Mouse (Mus musculus) CH12.LX (cell line): ENCODE results near the gene Camkmt. TPM values are rescaled to one million over a fixed set of nuclear protein-coding genes. Genes with fewer than 3 reads are reported as not detected.

Experiments
- DNase-seq: peaks from one replicate; pipeline ENCODE4 v3.0.0-alpha.2; 2013; ENCODE audit errors: extremely low read depth
- H3K27ac ChIP-seq: 2 replicates; pipeline ENCODE4 v1.5.1; 2012; ENCODE audit warnings: low read depth, mild to moderate bottlenecking, control low read depth, moderate library complexity; ENCODE audit not compliant: insufficient read depth
- H3K27me3 ChIP-seq: replicated peaks from 2 replicates; pipeline ENCODE3; 2012; ENCODE audit warnings: inconsistent platforms
- H3K36me3 ChIP-seq, 2 experiments: replicated peaks in 1 of 2; 2 replicates each; pipeline versions ENCODE3 to v1.6.1; 2012; ENCODE audit warnings: inconsistent platforms in 1 of 2, low read length in 1 of 2, mild to moderate bottlenecking in 1 of 2, mixed read lengths in 1 of 2, moderate library complexity in 1 of 2; ENCODE audit not compliant: control insufficient read depth in 1 of 2, insufficient read depth in 1 of 2
- H3K4me1 ChIP-seq, 2 experiments: 2 replicates each; pipeline ENCODE4 v1.6.1; 2012; ENCODE audit warnings: inconsistent platforms in 1 of 2, moderate library complexity in 1 of 2; ENCODE audit not compliant: insufficient read depth in 2 of 2, control insufficient read depth in 1 of 2
- H3K4me2 ChIP-seq: 2 replicates; pipeline ENCODE4 v1.6.1; 2012; ENCODE audit warnings: low read depth, mild to moderate bottlenecking, control low read depth; ENCODE audit not compliant: poor library complexity, insufficient read depth, severe bottlenecking
- H3K4me3 ChIP-seq, 3 experiments: fragments of 150-350 bp in 1 of 3; sonication (generic) in 1 of 3; replicated peaks in 1 of 3; 2 replicates each; pipeline versions ENCODE3 to v1.5.1; 2011 to 2012; ENCODE audit warnings: low read depth in 2 of 3, low read length in 2 of 3, mild to moderate bottlenecking in 2 of 3, moderate library complexity in 2 of 3, control low read depth in 1 of 3, improper control_type of control experiment in 1 of 3, inconsistent platforms in 1 of 3, mixed read lengths in 1 of 3; ENCODE audit not compliant: poor library complexity in 1 of 3
- H3K79me2 ChIP-seq: replicated peaks from 2 replicates; pipeline ENCODE4 v1.6.1; 2012; ENCODE audit warnings: mild to moderate bottlenecking, moderate library complexity; ENCODE audit not compliant: control insufficient read depth, poor library complexity, insufficient read depth, severe bottlenecking; ENCODE audit errors: extremely low read depth
- H3K9ac ChIP-seq: 2 replicates; pipeline ENCODE4 v1.6.1; 2012; ENCODE audit warnings: low read depth, mild to moderate bottlenecking, control low read depth, moderate library complexity; ENCODE audit not compliant: insufficient read depth
- H3K9me3 ChIP-seq: replicated peaks from 2 replicates; pipeline ENCODE3; 2012; ENCODE audit warnings: low read length, inconsistent platforms, mixed read lengths
- BHLHE40 ChIP-seq: IDR thresholded peaks from 2 replicates; pipeline ENCODE4 v1.6.1; 2011; ENCODE audit warnings: mild to moderate bottlenecking, low read depth, low read length, improper control_type of control experiment
- CHD1 ChIP-seq: IDR thresholded peaks from 2 replicates; pipeline ENCODE4 v1.6.1; 2012; ENCODE audit warnings: low read depth, low read length, improper control_type of control experiment, inconsistent platforms
- CTCF ChIP-seq, 2 experiments: IDR thresholded peaks in 1 of 2; conservative IDR thresholded peaks in 1 of 2; 2 replicates each; pipeline ENCODE4 v1.5.1; 2011 to 2012; ENCODE audit warnings: low read depth in 2 of 2, low read length in 2 of 2, improper control_type of control experiment in 1 of 2, inconsistent platforms in 1 of 2, mild to moderate bottlenecking in 1 of 2, moderate library complexity in 1 of 2
- HCFC1 ChIP-seq: IDR thresholded peaks from 2 replicates; pipeline ENCODE4 v1.6.1; 2012; ENCODE audit warnings: low read depth, mild to moderate bottlenecking, inconsistent platforms, low read length, improper control_type of control experiment
- JUND ChIP-seq: conservative IDR thresholded peaks from 2 replicates; pipeline ENCODE4 v1.6.1; 2011; ENCODE audit warnings: low read depth, low read length, improper control_type of control experiment
- KAT2A ChIP-seq: IDR thresholded peaks from 2 replicates; pipeline ENCODE4 v1.6.1; 2012; ENCODE audit warnings: low read length, improper control_type of control experiment, inconsistent platforms; ENCODE audit not compliant: insufficient replicate concordance
- MAFK ChIP-seq: IDR thresholded peaks from 2 replicates; pipeline ENCODE4 v1.6.1; 2011; ENCODE audit warnings: low read length, improper control_type of control experiment; ENCODE audit not compliant: insufficient replicate concordance
- MAZ ChIP-seq: IDR thresholded peaks from 2 replicates; pipeline ENCODE4 v1.6.1; 2012; ENCODE audit warnings: low read depth, mild to moderate bottlenecking, inconsistent platforms, low read length, improper control_type of control experiment, moderate library complexity
- MXI1 ChIP-seq: IDR thresholded peaks from 2 replicates; pipeline ENCODE4 v1.6.1; 2011; ENCODE audit warnings: mild to moderate bottlenecking, low read depth, low read length, improper control_type of control experiment
- NELFE ChIP-seq: IDR thresholded peaks from 2 replicates; pipeline ENCODE4 v1.6.1; 2011; ENCODE audit warnings: low read depth, low read length, improper control_type of control experiment
- PAX5 ChIP-seq: IDR thresholded peaks from 2 replicates; pipeline ENCODE4 v1.6.1; 2012; ENCODE audit warnings: low read length, inconsistent platforms, mixed read lengths
- POLR2AphosphoS2 ChIP-seq: IDR thresholded peaks from 2 replicates; pipeline ENCODE4 v1.6.1; 2011; ENCODE audit warnings: low read depth, low read length, improper control_type of control experiment
- RAD21 ChIP-seq: IDR thresholded peaks from 2 replicates; pipeline ENCODE4 v1.6.1; 2011; ENCODE audit warnings: low read depth, mild to moderate bottlenecking, low read length, improper control_type of control experiment, moderate library complexity
- TBP ChIP-seq: conservative IDR thresholded peaks from 2 replicates; pipeline ENCODE4 v1.6.1; 2011; ENCODE audit warnings: low read depth, low read length, improper control_type of control experiment
- UBTF ChIP-seq: IDR thresholded peaks from 2 replicates; pipeline ENCODE4 v1.6.1; 2012; ENCODE audit warnings: low read depth, mild to moderate bottlenecking, inconsistent platforms, low read length, improper control_type of control experiment, moderate library complexity
- USF2 ChIP-seq: conservative IDR thresholded peaks from 2 replicates; pipeline ENCODE4 v1.6.1; 2011; ENCODE audit warnings: low read depth, low read length, improper control_type of control experiment
- ZC3H11A ChIP-seq: IDR thresholded peaks from 2 replicates; pipeline ENCODE4 v1.6.1; 2012; ENCODE audit warnings: low read depth, mild to moderate bottlenecking, inconsistent platforms, low read length, improper control_type of control experiment
- ZKSCAN1 ChIP-seq: IDR thresholded peaks from 2 replicates; pipeline ENCODE4 v1.6.1; 2012; ENCODE audit warnings: low read depth, inconsistent platforms, low read length, improper control_type of control experiment, borderline replicate concordance
- ZMIZ1 ChIP-seq: IDR thresholded peaks from 2 replicates; pipeline ENCODE4 v1.6.1; 2012; ENCODE audit warnings: low read depth, mild to moderate bottlenecking, inconsistent platforms, low read length, improper control_type of control experiment
- dilution Hi-C: fragments of 300-500 bp; cut with MboI; formaldehyde crosslinking; loops from 2 replicates; pipeline ENCODE4 v1.14.3; 2020; ENCODE audit warnings: low sequenced_read_pairs; ENCODE audit not compliant: extremely low pct_unique_long_range_greater_than_20kb, extremely low pct_ligation_motif_present
- in situ Hi-C: fragments of 300-500 bp; cut with MboI; formaldehyde crosslinking; loops from 3 replicates; pipeline ENCODE4 v1.14.3; 2019; ENCODE audit warnings: low sequenced_read_pairs, low pct_ligation_motif_present, low pct_unique_long_range_greater_than_20kb, mixed read lengths
- polyA plus RNA-seq: library from polyadenylated mRNA; unstranded; fragments of >175 nt; gene quantifications from 2 replicates; pipeline ENCODE4 v1.2.1, GENCODE M21; 2012; ENCODE audit warnings: low read depth; ENCODE audit not compliant: insufficient read length
- total RNA-seq, 2 experiments: library from RNA; depleted of rRNA; stranded (reverse); fragments of 300-350 nt in 1 of 2; fragments of >200 nt in 1 of 2; gene quantifications; 2 replicates each; pipeline ENCODE4 v1.2.3; 2012 to 2014

Camkmt gene
- total and polyA plus RNA-seq, 3 experiments, result 1.5 to 4.4 (median 1.8) TPM

GRCm38 (mm10) chr17:85458589-85458988, 368.2 kb downstream of the Camkmt start:
- DNase-seq, result no peak
- TF ChIP-seq MXI1, result no peak
- no peak for TF ChIP-seq BHLHE40
- no peak for TF ChIP-seq JUND
- TF ChIP-seq ZMIZ1, result no peak
- no peak for TF ChIP-seq CHD1
- no peak for TF ChIP-seq PAX5
- no peak for TF ChIP-seq USF2
- no peak for TF ChIP-seq CTCF (conservative IDR thresholded peaks at IDR 0.05 in 1 of 2, IDR thresholded peaks at IDR 0.05 in 1 of 2; ENCODE audit: low read depth in 2 of 2, low read length in 2 of 2)
- no peaks in the 10 kb centered on the region for H3K27me3 ChIP-seq
- H3K27ac ChIP-seq, result no peak overlapping the region
- no peaks in the 10 kb centered on the region for H3K4me1 ChIP-seq
- in situ Hi-C loops, result no loop called here
- no peak overlapping the region for H3K4me2 ChIP-seq
- dilution Hi-C loops, result no loop called here
- no peak overlapping the region for H3K4me3 ChIP-seq
- H3K36me3 ChIP-seq, result no peaks in the 10 kb centered on the region
- H3K9me3 ChIP-seq, result no peaks in the 10 kb centered on the region
- H3K9ac ChIP-seq, result no peak overlapping the region
- no peaks in the 10 kb centered on the region for H3K79me2 ChIP-seq

DNA sequence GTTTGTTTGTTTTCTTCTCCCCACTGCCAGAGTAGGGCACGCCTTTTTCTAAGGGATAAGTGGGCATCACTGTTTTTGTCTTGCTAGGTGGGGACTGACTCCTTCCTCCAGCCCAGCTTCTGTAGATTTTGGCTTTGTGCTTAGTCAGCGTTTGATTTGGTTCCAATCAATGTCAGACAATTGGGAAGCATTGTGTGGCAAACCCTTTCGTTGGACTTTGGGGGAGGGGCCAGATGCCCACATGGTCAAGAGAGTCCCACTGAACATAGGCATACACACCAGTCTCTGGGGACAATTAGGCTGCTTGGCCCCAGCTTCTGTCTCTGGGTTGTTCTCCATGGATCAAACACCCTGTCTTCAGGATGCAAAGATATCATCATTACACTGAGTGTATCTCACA, 371.2 kb downstream of the Camkmt start:
- in situ Hi-C loops (no loop called here), dilution Hi-C loops (no loop called here)
- H3K27me3 ChIP-seq, result no peaks in the 10 kb centered on the region
- H3K36me3 ChIP-seq, result no peaks in the 10 kb centered on the region
- no peak for DNase-seq
- no peaks in the 10 kb centered on the region for H3K79me2 ChIP-seq
- H3K4me1 ChIP-seq, result no peaks in the 10 kb centered on the region
- no peaks in the 10 kb centered on the region for H3K9me3 ChIP-seq
- TF ChIP-seq POLR2AphosphoS2, result no peak
- TF ChIP-seq MAFK, result 0 out of 2 replicates have a peak, but pooled peaks have one; percentile 50
- H3K4me3 ChIP-seq, result no peak overlapping the region
- no peak overlapping the region for H3K9ac ChIP-seq
- no peak overlapping the region for H3K4me2 ChIP-seq
- no peak overlapping the region for H3K27ac ChIP-seq

- dilution Hi-C loops (no loop called here), in situ Hi-C loops (no loop called here)
- no peak for TF ChIP-seq POLR2AphosphoS2
- TF ChIP-seq HCFC1, result no peak
- TF ChIP-seq ZKSCAN1, result no peak
- no peak for TF ChIP-seq RAD21
- no peak for TF ChIP-seq UBTF
- no peak for TF ChIP-seq NELFE
- no peak for TF ChIP-seq JUND
- TF ChIP-seq MAZ, result no peak
- TF ChIP-seq PAX5, result no peak
- no peak for TF ChIP-seq KAT2A
- TF ChIP-seq TBP, result no peak
- TF ChIP-seq ZC3H11A, result no peak
- TF ChIP-seq MXI1, result no peak
- no peak overlapping the region for H3K9ac ChIP-seq
- DNase-seq, result no peak
- H3K27me3 ChIP-seq, result no peaks in the 10 kb centered on the region
- 0 out of 2 replicates have a peak overlapping the region, but pooled peaks have one; percentile 19 for H3K4me2 ChIP-seq
- H3K4me3 ChIP-seq, result no peak overlapping the region
- H3K4me1 ChIP-seq, result no peaks in the 10 kb centered on the region
- no peaks in the 10 kb centered on the region for H3K9me3 ChIP-seq
- no peaks in the 10 kb centered on the region for H3K79me2 ChIP-seq
- no peaks in the 10 kb centered on the region for H3K36me3 ChIP-seq
- no peak overlapping the region for H3K27ac ChIP-seq
Observed at GRCm38 (mm10) chr17:85463497-85464392, 373.4 kb downstream of the Camkmt start.
